Mouse (Mus musculus): ENCODE results near the gene Abca2.

DNA sequence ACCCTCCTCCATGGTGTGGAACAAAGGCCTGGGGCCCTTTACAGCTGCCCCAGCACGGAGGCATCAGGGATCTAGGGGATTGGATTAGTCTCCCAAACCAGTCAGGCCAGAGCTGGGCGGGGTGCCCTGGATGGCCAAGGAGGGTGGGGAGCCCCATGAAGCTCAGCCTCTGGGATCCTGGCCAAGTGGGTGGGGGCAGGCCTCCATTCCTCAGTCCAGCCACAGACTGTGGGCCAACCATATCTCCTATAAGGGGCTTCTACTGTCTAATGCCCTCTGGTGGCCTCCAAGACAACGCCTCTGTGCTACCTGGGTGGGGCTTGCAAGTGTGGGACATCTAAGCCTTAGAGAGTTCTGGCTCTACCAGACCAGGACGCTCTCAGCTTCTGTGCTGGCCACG lies 30.4 kb downstream of the Abca2 start:
- TF ChIP-seq POLR2A (IDR thresholded peaks at IDR 0.05; ENCODE audit: low read depth, low read length) (no peak), CTCF (IDR thresholded peaks at IDR 0.05; ENCODE audit: borderline replicate concordance, insufficient read depth, low read length) (no peak)
